Mouse (Mus musculus) splenic B cell, adult 2 months (primary cell): ENCODE measurements at regions not wholly inside any gene's neighbourhood (a gene's known extent, or its start where the extent isn't known, plus 50 kb on each side); places are given as distances from the start of the nearest gene placed in this dataset.

Experiments used
- DNase-seq: peaks from one replicate; pipeline ENCODE4 v3.0.0-alpha.2; 2011; ENCODE audit warnings: low read depth, low spot score
- H3K27me3 ChIP-seq: 2 replicates; pipeline ENCODE4 v1.6.1; 2012; ENCODE audit warnings: mild to moderate bottlenecking, low read length, moderate library complexity, mixed read lengths; ENCODE audit not compliant: control insufficient read depth, poor library complexity, insufficient read depth, severe bottlenecking
- H3K36me3 ChIP-seq: 2 replicates; pipeline ENCODE4 v1.6.1; 2012; ENCODE audit warnings: mild to moderate bottlenecking, low read length, moderate library complexity, mixed read lengths; ENCODE audit not compliant: control insufficient read depth, poor library complexity, insufficient read depth, severe bottlenecking

GRCm38 (mm10) chr6:94841881-94842280, 141.9 kb upstream of the Lrig1 start:
- H3K27me3 ChIP-seq = no peaks in the 10 kb centered on the region
- no peak for DNase-seq
- H3K36me3 ChIP-seq = no peaks in the 10 kb centered on the region

- no peak for DNase-seq
- no peaks in the 10 kb centered on the region for H3K36me3 ChIP-seq
- no peaks in the 10 kb centered on the region for H3K27me3 ChIP-seq
Observed at GRCm38 (mm10) chr6:94835742-94836141, 135.8 kb upstream of the Lrig1 start.

DNA sequence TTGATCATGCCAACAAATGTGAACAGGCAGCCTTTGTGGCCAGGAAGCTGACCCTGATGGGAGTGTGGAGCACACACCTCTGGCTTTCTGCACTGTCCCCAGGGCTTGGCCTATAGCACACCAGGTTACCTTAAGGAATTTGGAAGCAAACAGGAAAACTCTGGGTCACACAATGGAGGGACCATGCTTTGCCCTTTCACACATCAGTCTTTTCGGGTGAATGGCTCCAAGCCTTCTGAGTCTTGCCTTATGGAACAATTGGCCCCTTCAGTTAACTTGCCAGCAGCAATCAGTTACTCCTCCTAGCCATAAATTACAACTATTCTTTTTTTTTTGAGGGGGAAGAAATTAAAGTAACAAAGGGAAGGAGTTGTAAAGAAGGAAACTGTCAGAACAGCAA, 134.6 kb upstream of the Lrig1 start:
- no peak for DNase-seq
- H3K36me3 ChIP-seq = no peaks in the 10 kb centered on the region

DNA sequence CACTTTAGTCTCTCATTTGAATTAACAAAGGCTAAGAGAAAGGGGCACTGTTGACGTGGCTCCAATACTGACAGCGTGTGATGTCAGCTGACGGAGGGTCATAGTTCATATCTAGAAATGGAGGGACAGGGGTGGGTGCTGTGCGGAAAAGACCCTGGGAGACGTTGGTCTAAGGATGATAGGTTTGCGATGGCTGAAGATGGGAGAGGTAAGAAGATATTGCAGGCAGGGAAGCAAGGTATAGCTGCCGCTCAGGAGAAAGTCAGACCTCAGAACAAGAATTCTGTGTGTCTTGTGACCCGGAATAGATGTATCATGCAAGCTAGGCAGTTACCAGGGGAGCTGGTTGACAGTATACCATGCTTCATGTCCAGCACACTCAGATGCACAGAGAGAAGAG, 130.8 kb upstream of the Lrig1 start:
- DNase-seq = no peak
- Histone ChIP-seq H3K36me3 (no peaks in the 10 kb centered on the region), H3K27me3 (no peaks in the 10 kb centered on the region; the same call in 1 of the 2 replicates)

More for the DNA sequence above, 134.6 kb upstream of the Lrig1 start:
- H3K27me3 ChIP-seq = no peaks in the 10 kb centered on the region

DNA sequence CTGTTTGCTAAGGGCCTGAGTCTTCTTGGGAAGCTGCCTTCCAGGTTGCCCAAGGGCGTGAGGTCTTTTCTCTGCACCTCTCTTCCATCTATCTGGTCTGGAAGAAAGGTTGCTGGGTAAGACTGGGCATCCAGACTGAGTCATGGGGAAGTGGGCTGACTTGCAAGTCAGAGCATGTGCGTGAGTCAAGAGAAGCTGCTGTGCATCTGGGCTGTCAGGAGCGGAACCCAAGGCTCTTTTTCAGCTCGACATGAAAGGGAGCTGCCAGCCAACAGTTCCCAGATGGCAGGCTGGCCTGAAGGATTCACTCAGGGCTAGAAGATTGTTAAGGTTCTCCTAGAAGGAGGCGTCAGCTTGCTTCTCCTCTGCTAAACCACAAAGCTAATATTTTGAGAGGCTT, 129.3 kb upstream of the Lrig1 start:
- DNase-seq = no peak
- H3K27me3 ChIP-seq = no peaks in the 10 kb centered on the region; the same call in 1 of the 2 replicates
- no peaks in the 10 kb centered on the region for H3K36me3 ChIP-seq

DNA sequence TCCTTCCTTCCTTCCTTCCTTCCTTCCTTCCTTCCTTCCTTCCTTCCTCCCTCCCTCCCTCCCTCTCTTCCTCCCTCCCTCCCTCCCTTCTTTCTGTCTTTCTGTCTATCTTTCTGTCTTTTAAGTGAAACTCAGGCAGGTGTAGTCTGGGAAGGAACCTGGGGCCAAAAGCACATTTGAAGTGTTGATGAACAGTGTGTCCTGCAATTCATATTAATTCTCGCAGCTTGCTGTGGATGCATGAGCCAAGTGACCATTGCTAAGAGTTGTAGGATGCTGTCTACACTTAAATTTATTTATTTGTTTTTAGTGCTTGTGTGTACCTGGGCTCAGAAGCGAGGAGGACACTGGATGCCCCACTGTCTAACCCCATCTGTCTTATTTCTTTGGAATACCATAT, 126.7 kb upstream of the Lrig1 start:
- no peaks in the 10 kb centered on the region; the same call in 1 of the 2 replicates for H3K27me3 ChIP-seq
- no peaks in the 10 kb centered on the region for H3K36me3 ChIP-seq
- DNase-seq = peak; percentile 89

- Histone ChIP-seq H3K36me3 (no peaks in the 10 kb centered on the region), H3K27me3 (no peaks in the 10 kb centered on the region)
- DNase-seq = no peak
Observed at GRCm38 (mm10) chr6:94818220-94818619, 118.3 kb upstream of the Lrig1 start.

- no peak for DNase-seq
- Histone ChIP-seq H3K36me3 (no peaks in the 10 kb centered on the region), H3K27me3 (no peaks in the 10 kb centered on the region)
Observed at GRCm38 (mm10) chr6:94816161-94816560, 116.2 kb upstream of the Lrig1 start.

DNA sequence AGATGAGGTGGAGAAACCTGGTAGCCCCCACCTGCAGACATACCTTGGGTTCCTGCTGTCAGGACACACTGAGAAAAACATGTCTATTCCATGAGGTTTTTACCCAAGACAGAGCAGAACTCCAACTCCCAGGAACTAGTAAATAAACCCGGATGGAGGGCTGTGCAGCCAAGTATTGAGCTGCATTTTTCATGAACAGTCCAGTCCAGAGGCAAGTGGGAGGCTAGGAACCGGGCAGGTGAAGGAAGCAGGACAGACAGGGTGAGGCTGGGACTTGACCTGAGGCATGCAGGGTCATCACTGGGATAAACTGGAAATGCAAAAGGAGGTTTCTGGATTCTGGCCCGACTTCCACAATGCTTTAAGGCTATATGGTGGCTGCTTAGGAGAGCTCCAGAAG, 114.8 kb upstream of the Lrig1 start:
- Histone ChIP-seq H3K27me3 (no peaks in the 10 kb centered on the region), H3K36me3 (no peaks in the 10 kb centered on the region)
- no peak for DNase-seq

- Histone ChIP-seq H3K36me3 (no peaks in the 10 kb centered on the region), H3K27me3 (no peaks in the 10 kb centered on the region)
- no peak for DNase-seq
Observed at GRCm38 (mm10) chr6:94813481-94814148, 113.7 kb upstream of the Lrig1 start.

DNA sequence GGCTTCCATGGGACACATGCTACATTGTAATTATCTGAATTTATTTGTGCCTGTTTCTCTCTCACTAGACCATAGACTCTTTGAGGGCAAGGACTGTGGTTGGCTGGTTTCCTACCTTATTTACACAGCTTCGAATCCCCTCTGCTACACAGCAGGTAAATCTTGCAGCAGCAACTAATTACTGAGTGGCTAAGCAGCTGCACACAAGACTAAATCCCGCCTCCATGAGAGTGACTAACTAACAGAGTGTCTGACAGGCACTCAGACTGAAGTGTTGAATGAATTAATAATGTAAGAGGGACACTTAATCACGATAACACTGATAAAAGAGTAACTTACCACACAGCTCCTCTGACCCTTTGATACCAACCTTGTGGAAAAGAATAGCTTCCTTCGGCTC, 111.9 kb upstream of the Lrig1 start:
- no peaks in the 10 kb centered on the region for H3K36me3 ChIP-seq
- DNase-seq = no peak
- H3K27me3 ChIP-seq = no peaks in the 10 kb centered on the region

GRCm38 (mm10) chr6:94807216-94807615, 107.3 kb upstream of the Lrig1 start:
- no peak for DNase-seq
- no peaks in the 10 kb centered on the region for H3K27me3 ChIP-seq
- no peaks in the 10 kb centered on the region for H3K36me3 ChIP-seq

DNA sequence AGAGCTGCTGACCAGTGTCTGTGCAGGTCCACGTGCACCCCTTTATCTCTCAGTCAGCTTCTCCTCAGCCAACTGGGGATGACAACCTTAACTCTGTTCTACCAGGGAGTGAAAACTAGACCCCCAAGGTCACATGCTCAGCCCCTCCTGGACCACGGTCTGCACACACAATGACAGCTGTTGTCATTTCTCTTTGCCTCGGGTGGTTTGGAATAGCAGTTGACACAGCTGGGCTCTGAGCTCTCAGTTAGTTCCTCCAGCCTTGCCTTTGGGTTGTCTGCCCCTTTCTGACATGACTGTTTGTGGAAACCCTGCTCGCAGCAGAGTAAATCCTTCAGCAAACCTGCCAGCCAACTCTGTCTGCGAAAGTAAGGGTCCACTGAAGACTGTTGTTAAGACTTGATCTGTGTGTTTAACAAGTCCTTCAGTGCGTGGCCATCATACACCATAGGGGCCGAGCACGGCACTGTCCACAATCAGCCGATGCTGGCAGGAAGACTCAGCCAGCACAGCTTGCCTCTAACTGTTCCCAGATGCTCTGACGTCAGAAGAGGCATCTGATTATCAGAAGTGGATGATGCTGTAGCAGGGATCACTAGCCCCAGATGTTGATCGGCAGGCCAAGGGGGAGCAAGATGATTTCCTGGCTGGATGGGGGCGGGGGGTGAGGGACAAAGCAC, 106.7 kb upstream of the Lrig1 start:
- no peak for DNase-seq
- H3K36me3 ChIP-seq = no peaks in the 10 kb centered on the region
- no peaks in the 10 kb centered on the region for H3K27me3 ChIP-seq

DNA sequence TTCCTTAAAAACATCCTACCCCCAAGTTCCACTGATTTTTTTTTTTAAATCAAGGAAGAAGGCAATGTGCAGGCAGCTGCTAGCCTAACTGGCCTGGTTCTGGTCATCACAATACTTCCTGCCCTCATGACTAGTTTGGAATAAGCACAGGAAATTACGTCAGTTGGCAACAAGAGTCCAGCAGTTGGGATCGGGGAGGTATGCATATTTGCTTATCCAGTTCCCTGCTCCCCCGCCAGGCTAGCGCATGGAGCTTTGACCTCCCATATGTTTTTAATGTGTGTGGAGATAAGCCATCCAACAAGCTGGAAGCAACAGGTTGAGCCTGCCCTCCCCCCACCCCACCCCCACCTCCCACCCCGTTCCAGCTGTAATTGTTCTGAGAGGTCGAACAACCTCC, 105.7 kb upstream of the Lrig1 start:
- H3K27me3 ChIP-seq = no peaks in the 10 kb centered on the region
- DNase-seq = no peak
- H3K36me3 ChIP-seq = no peaks in the 10 kb centered on the region

- DNase-seq = no peak
Observed at GRCm38 (mm10) chr6:94804284-94804815, 104.4 kb upstream of the Lrig1 start.

More at GRCm38 (mm10) chr6:94804284-94804815, 104.4 kb upstream of the Lrig1 start:
- Histone ChIP-seq H3K36me3 (no peaks in the 10 kb centered on the region), H3K27me3 (no peaks in the 10 kb centered on the region)
